Mouse (Mus musculus): ENCODE measurements at regions not wholly inside any gene's neighbourhood (a gene's known extent, or its start where the extent isn't known, plus 50 kb on each side); places are given as distances from the start of the nearest gene placed in this dataset.
"Not testable (repeated sequence)": the region's sequence is repeated elsewhere in the genome, so short reads cannot be mapped to it uniquely, and the experiment has no call there.

DNA sequence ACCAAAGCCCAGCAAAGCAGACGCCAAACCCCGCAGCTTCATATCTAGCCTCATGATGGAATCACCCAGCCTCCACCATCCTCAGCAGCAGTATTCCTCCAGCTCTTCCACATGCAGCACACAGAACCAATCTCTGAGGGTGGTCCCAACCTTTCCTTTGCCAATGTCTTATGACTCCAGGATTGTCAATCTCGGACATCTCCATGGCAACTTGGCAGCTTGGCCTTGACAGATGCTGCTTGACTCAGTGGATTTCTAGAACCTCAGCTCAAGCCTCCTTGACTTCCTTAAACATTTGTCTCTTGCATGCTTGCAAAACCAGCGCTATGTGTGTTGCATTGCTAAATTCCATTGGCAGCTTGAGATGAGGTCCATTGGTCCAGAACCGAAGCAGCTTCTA is 96.8 kb upstream of the Plcl2 start:
- H3K27ac ChIP-seq (ENCODE audit: low read depth, low read length) = no peak overlapping the region
- H3K36me3 ChIP-seq (ENCODE audit: control insufficient read depth, insufficient read depth, low read length) = no peaks in the 10 kb centered on the region
- no peaks in the 10 kb centered on the region; the same call in 1 of the 2 replicates for H3K4me1 ChIP-seq (ENCODE audit: control insufficient read depth, insufficient read depth, low read length)
- WGBS = 94% methylated on average over 5 of the region's 5 CpGs
- no peak overlapping the region for H3K9ac ChIP-seq (ENCODE audit: low read depth, low read length)
- no peaks in the 10 kb centered on the region for H3K27me3 ChIP-seq (ENCODE audit: control insufficient read depth, insufficient read depth, low read length)
- no peak overlapping the region for H3K4me3 ChIP-seq (ENCODE audit: low read length)
- no peak overlapping the region for H3K4me2 ChIP-seq (replicated peaks; ENCODE audit: low read depth, low read length)
- ATAC-seq (ENCODE audit: low FRiP score, low TSS enrichment) = no peak
- no peaks in the 10 kb centered on the region for H3K9me3 ChIP-seq (ENCODE audit: control insufficient read depth, low read length)

- H3K27ac ChIP-seq (ENCODE audit: low read depth, low read length) = no peak overlapping the region
- no peak for ATAC-seq (ENCODE audit: low FRiP score, low TSS enrichment)
Measured at GRCm38 (mm10) chr17:50413916-50414315, 95.3 kb upstream of the Plcl2 start.

DNA sequence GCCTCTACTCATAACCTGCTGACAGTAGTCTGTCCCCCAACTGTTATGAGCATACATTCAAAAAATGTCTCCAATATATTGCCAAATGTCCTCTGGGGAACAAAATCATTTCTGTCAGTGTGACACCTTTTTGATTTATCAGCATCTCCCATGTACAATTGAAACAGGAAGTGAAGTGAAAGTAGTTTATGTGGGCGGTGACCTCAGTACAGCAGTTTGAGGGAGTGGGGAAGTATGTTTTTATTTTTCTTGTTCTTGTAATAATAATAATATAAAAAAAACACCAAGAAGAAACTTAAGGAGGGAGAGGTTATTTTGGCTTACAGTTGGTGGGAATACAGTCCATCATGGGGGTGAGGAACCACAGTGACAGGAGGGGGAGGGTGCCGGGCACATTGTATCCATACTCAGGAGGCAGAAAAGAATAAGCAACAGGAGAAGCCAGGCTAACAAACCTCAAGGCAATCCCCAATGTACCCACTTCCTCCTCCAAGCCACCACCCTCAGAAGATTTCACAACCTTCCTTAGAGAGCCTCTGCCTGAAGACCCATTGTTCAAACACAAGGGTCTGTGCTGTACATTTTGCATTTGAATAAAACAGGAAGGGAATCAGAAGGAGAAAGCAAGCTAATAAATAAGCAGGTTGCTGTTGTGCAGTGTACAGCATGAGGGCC is 93.7 kb upstream of the Plcl2 start:
- H3K4me1 ChIP-seq (ENCODE audit: control insufficient read depth, insufficient read depth, low read length) = no peaks in the 10 kb centered on the region
- H3K27ac ChIP-seq (ENCODE audit: low read depth, low read length) = no peak overlapping the region
- no peaks in the 10 kb centered on the region for H3K27me3 ChIP-seq (ENCODE audit: control insufficient read depth, insufficient read depth, low read length)
- H3K4me3 ChIP-seq (ENCODE audit: low read length) = no peak overlapping the region
- no peak overlapping the region for H3K4me2 ChIP-seq (replicated peaks; ENCODE audit: low read depth, low read length)
- WGBS = 91% methylated on average over 2 of the region's 2 CpGs
- H3K9me3 ChIP-seq (ENCODE audit: control insufficient read depth, low read length) = no peaks in the 10 kb centered on the region
- no peak overlapping the region for H3K9ac ChIP-seq (ENCODE audit: low read depth, low read length)
- no peak for ATAC-seq (ENCODE audit: low FRiP score, low TSS enrichment)
- H3K36me3 ChIP-seq (ENCODE audit: control insufficient read depth, insufficient read depth, low read length) = no peaks in the 10 kb centered on the region

More at GRCm38 (mm10) chr17:50413916-50414315, 95.3 kb upstream of the Plcl2 start:
- Histone ChIP-seq H3K4me3 (ENCODE audit: low read length) (no peak overlapping the region), H3K4me1 (ENCODE audit: control insufficient read depth, insufficient read depth, low read length) (no peaks in the 10 kb centered on the region), H3K9me3 (ENCODE audit: control insufficient read depth, low read length) (no peaks in the 10 kb centered on the region), H3K36me3 (ENCODE audit: control insufficient read depth, insufficient read depth, low read length) (no peaks in the 10 kb centered on the region), H3K27me3 (ENCODE audit: control insufficient read depth, insufficient read depth, low read length) (no peaks in the 10 kb centered on the region), H3K9ac (ENCODE audit: low read depth, low read length) (no peak overlapping the region), H3K4me2 (replicated peaks; ENCODE audit: low read depth, low read length) (no peak overlapping the region)
- 81% methylated on average over 5 of the region's 5 CpGs for WGBS

- ATAC-seq (ENCODE audit: low FRiP score, low TSS enrichment) = no peak
- H3K27me3 ChIP-seq (ENCODE audit: control insufficient read depth, insufficient read depth, low read length) = no peaks in the 10 kb centered on the region
- no peaks in the 10 kb centered on the region for H3K9me3 ChIP-seq (ENCODE audit: control insufficient read depth, low read length)
- no peak overlapping the region for H3K4me3 ChIP-seq (ENCODE audit: low read length)
- 77% methylated on average over 1 of the region's 1 CpGs for WGBS
- no peaks in the 10 kb centered on the region for H3K36me3 ChIP-seq (ENCODE audit: control insufficient read depth, insufficient read depth, low read length)
- no peak overlapping the region for H3K27ac ChIP-seq (ENCODE audit: low read depth, low read length)
- H3K4me1 ChIP-seq (ENCODE audit: control insufficient read depth, insufficient read depth, low read length) = no peaks in the 10 kb centered on the region
- H3K4me2 ChIP-seq (replicated peaks; ENCODE audit: low read depth, low read length) = no peak overlapping the region
- H3K9ac ChIP-seq (ENCODE audit: low read depth, low read length) = no peak overlapping the region
Measured at GRCm38 (mm10) chr17:50416119-50416518, 93.1 kb upstream of the Plcl2 start.

DNA sequence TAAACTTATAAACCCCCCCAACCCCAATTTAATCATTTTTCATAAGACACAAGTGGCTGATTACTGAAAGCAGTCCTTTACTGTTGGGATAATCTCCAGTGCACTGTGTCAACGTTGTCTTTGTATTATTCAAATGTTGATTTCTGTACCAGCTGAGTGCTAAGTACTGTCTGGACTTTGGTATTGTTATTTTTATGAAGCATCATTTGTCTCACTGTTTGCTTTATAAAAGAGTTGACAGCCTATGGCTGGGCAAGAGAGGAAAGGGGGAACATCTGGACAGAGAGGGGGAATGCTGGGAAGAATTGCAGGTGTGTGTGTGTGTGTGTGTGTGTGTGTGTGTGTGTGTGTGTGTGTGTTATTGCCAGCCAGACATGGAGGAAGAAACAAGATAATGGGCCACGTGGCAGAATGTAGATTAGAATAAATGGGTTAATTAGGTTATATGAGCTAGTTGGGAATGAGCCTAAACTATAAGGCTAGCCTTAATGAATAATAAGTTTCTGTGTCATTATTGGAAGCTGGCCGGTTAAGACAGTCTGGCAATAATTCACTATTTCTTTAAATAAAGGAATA is 92.6 kb upstream of the Plcl2 start:
- Histone ChIP-seq H3K9me3 (ENCODE audit: control insufficient read depth, low read length) (no peaks in the 10 kb centered on the region), H3K36me3 (ENCODE audit: control insufficient read depth, insufficient read depth, low read length) (no peaks in the 10 kb centered on the region), H3K4me3 (ENCODE audit: low read length) (no peak overlapping the region), H3K4me1 (ENCODE audit: control insufficient read depth, insufficient read depth, low read length) (no peaks in the 10 kb centered on the region), H3K4me2 (replicated peaks; ENCODE audit: low read depth, low read length) (no peak overlapping the region), H3K27ac (ENCODE audit: low read depth, low read length) (no peak overlapping the region), H3K27me3 (ENCODE audit: control insufficient read depth, insufficient read depth, low read length) (no peaks in the 10 kb centered on the region), H3K9ac (ENCODE audit: low read depth, low read length) (no peak overlapping the region)
- 86% methylated on average over 3 of the region's 3 CpGs for WGBS
- ATAC-seq (ENCODE audit: low FRiP score, low TSS enrichment) = no peak

DNA sequence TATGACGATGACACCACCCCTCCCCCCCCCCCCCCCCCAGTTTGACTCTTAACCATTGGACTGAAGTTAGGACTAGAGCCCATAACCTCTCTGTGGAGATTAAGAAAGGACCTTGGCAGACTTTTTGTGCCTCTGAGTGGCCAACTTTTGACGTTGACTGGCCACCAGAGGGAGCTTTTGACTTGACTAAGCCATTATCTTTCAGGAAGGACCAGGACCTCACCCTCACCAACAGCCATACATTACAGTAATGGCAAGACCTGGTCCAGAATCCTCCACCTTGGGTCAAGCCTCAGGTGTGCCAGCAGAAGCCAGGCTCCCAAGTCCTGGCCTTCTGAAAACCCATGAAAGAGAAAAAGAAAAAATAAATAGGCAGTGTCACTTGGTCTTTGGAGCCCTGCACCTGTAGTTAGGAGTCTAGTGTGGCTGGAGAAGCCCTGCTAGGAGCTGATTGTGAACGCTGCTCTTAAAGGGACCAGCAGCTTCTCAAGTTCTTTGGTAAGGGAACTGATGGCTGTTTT is 90.3 kb upstream of the Plcl2 start:
- H3K4me3 ChIP-seq (ENCODE audit: low read length) = no peak overlapping the region
- no peaks in the 10 kb centered on the region for H3K9me3 ChIP-seq (ENCODE audit: control insufficient read depth, low read length)
- H3K36me3 ChIP-seq (ENCODE audit: control insufficient read depth, insufficient read depth, low read length) = no peaks in the 10 kb centered on the region
- no peak overlapping the region for H3K27ac ChIP-seq (ENCODE audit: low read depth, low read length)
- no peak overlapping the region for H3K9ac ChIP-seq (ENCODE audit: low read depth, low read length)
- 65% methylated on average over 3 of the region's 3 CpGs for WGBS
- no peaks in the 10 kb centered on the region for H3K27me3 ChIP-seq (ENCODE audit: control insufficient read depth, insufficient read depth, low read length)
- no peak overlapping the region for H3K4me2 ChIP-seq (replicated peaks; ENCODE audit: low read depth, low read length)
- no peak for ATAC-seq (ENCODE audit: low FRiP score, low TSS enrichment)
- H3K4me1 ChIP-seq (ENCODE audit: control insufficient read depth, insufficient read depth, low read length) = no peaks in the 10 kb centered on the region

DNA sequence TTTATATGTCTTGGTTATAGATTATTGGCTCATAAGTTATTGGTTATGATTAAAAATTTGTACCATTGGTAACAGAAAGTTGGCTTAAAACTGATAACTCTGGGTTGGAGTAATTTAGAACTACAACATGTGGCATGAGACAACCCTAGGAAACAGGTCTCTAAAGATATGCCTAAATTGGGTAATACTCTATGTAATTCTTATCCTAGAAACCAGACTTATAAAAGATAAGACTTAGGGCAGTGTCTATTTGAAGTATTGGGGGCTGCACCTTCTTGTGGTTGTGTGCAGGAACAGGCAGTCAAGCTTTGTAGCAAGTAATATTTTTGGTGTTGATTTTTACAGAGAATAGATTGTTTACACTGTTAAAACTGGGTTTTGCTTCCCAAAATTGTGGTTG is 89.7 kb upstream of the Plcl2 start:
- ATAC-seq (ENCODE audit: low FRiP score, low TSS enrichment); H3K9me3 ChIP-seq (ENCODE audit: control insufficient read depth, low read length); H3K27ac ChIP-seq (ENCODE audit: low read depth, low read length); H3K36me3 ChIP-seq (ENCODE audit: control insufficient read depth, insufficient read depth, low read length); H3K4me2 ChIP-seq (replicated peaks; ENCODE audit: low read depth, low read length); H3K9ac ChIP-seq (ENCODE audit: low read depth, low read length); H3K4me3 ChIP-seq (ENCODE audit: low read length); H3K27me3 ChIP-seq (ENCODE audit: control insufficient read depth, insufficient read depth, low read length); H3K4me1 ChIP-seq (ENCODE audit: control insufficient read depth, insufficient read depth, low read length): not testable (repeated sequence)

GRCm38 (mm10) chr17:50419966-50420365 is 89.2 kb upstream of the Plcl2 start:
- Histone ChIP-seq H3K27me3 (ENCODE audit: control insufficient read depth, insufficient read depth, low read length) (no peaks in the 10 kb centered on the region), H3K9me3 (ENCODE audit: control insufficient read depth, low read length) (no peaks in the 10 kb centered on the region), H3K4me1 (ENCODE audit: control insufficient read depth, insufficient read depth, low read length) (no peaks in the 10 kb centered on the region), H3K4me2 (replicated peaks; ENCODE audit: low read depth, low read length) (no peak overlapping the region), H3K36me3 (ENCODE audit: control insufficient read depth, insufficient read depth, low read length) (no peaks in the 10 kb centered on the region), H3K27ac (ENCODE audit: low read depth, low read length) (no peak overlapping the region), H3K4me3 (ENCODE audit: low read length) (no peak overlapping the region), H3K9ac (ENCODE audit: low read depth, low read length) (no peak overlapping the region)
- ATAC-seq (ENCODE audit: low FRiP score, low TSS enrichment) = peak; percentile 93; the same call in 1 of the 2 replicates
- 74% methylated on average over 10 of the region's 12 CpGs for WGBS

DNA sequence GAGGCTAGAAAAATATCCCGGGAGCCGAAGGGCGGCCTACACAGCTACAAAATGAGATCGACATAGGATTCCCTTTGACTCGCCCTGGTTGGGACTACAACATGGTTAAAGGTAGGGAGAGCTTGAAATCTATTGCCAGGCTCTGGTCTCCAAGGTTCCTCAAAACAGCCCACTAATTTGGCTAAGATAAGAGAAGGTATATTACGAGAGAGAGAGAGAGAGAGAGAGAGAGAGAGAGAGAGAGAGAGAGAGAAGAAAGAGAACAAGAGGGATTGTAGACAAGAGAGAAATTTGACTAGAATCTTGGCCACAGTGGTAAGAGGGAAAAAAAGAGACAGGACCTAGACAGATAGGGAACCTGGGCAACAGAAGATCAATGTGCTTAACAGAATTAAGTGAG is 88.5 kb upstream of the Plcl2 start:
- Histone ChIP-seq H3K4me3 (ENCODE audit: low read length) (no peak overlapping the region), H3K4me2 (replicated peaks; ENCODE audit: low read depth, low read length) (no peak overlapping the region), H3K27ac (ENCODE audit: low read depth, low read length) (no peak overlapping the region), H3K4me1 (ENCODE audit: control insufficient read depth, insufficient read depth, low read length) (no peaks in the 10 kb centered on the region), H3K9me3 (ENCODE audit: control insufficient read depth, low read length) (no peaks in the 10 kb centered on the region), H3K27me3 (ENCODE audit: control insufficient read depth, insufficient read depth, low read length) (no peaks in the 10 kb centered on the region), H3K9ac (ENCODE audit: low read depth, low read length) (no peak overlapping the region), H3K36me3 (ENCODE audit: control insufficient read depth, insufficient read depth, low read length) (no peaks in the 10 kb centered on the region)
- no peak for ATAC-seq (ENCODE audit: low FRiP score, low TSS enrichment)
- 93% methylated on average over 6 of the region's 6 CpGs for WGBS
